Mouse (Mus musculus) limb, embryonic 14.5 days (tissue): Measurements from ENCODE around the gene Eva1b. TPM values are rescaled to one million over a fixed set of nuclear protein-coding genes. Genes with fewer than 3 reads are reported as not detected.
"Not testable (repeated sequence)": the region's sequence is repeated elsewhere in the genome, so short reads cannot be mapped to it uniquely, and the experiment has no call there.

Source experiments
- ATAC-seq: fragments of 200-750 bp; cut with Nextera tagmentation; 2 replicates; pipeline ENCODE4 v1.8.0; 2017; ENCODE audit warnings: low read depth, moderate number of reproducible peaks, moderate TSS enrichment; ENCODE audit not compliant: low FRiP score
- DNase-seq: peaks from one replicate; pipeline ENCODE4 v3.0.0-alpha.2; 2015; ENCODE audit warnings: low spot score
- H3K27ac ChIP-seq: fragments of 300-500 bp; sonication (generic); replicated peaks from 2 replicates; pipeline ENCODE4 v1.5.1; 2014; ENCODE audit warnings: low read depth, mild to moderate bottlenecking, low read length, moderate library complexity, mixed read lengths
- H3K27me3 ChIP-seq: fragments of 300-500 bp; sonication (generic); 2 replicates; pipeline ENCODE4 v1.6.1; 2014; ENCODE audit warnings: low read length, mixed read lengths; ENCODE audit not compliant: control insufficient read depth, insufficient read depth
- H3K36me3 ChIP-seq: fragments of 300-500 bp; sonication (generic); 2 replicates; pipeline ENCODE4 v1.6.1; 2014; ENCODE audit warnings: mild to moderate bottlenecking, low read length, moderate library complexity, mixed read lengths; ENCODE audit not compliant: control insufficient read depth, insufficient read depth
- H3K4me1 ChIP-seq: fragments of 300-500 bp; sonication (generic); 2 replicates; pipeline ENCODE4 v1.6.1; 2014; ENCODE audit warnings: antibody characterized with exemption, low read length, mixed read lengths; ENCODE audit not compliant: control insufficient read depth, insufficient read depth
- H3K4me2 ChIP-seq: fragments of 300-500 bp; sonication (generic); replicated peaks from 2 replicates; pipeline ENCODE4 v1.6.1; 2014; ENCODE audit warnings: low read depth, mild to moderate bottlenecking, low read length, moderate library complexity; ENCODE audit not compliant: severe bottlenecking
- H3K4me3 ChIP-seq: fragments of 300-500 bp; sonication (generic); replicated peaks from 2 replicates; pipeline ENCODE4 v1.5.1; 2014; ENCODE audit warnings: low read length
- H3K9ac ChIP-seq: fragments of 300-500 bp; sonication (generic); 2 replicates; pipeline ENCODE4 v1.6.1; 2014; ENCODE audit warnings: mild to moderate bottlenecking, low read depth, low read length, moderate library complexity; ENCODE audit not compliant: severe bottlenecking
- H3K9me3 ChIP-seq: fragments of 300-500 bp; sonication (generic); 2 replicates; pipeline ENCODE4 v1.6.1; 2016; ENCODE audit warnings: low read length; ENCODE audit not compliant: control insufficient read depth
- POLR2A ChIP-seq: fragments of 200-500 bp; IDR thresholded peaks from 2 replicates; pipeline ENCODE4 v1.8.0; 2012; ENCODE audit warnings: inconsistent platforms, mild to moderate bottlenecking, moderate library complexity, borderline replicate concordance; ENCODE audit not compliant: insufficient read depth, insufficient read length; ENCODE audit errors: extremely low read depth
- WGBS: fragments of 180-500 bp; shearing (Covaris S2); extraction: QIAGEN DNeasy Blood & Tissue Kit; methylation state at CpG from one replicate; pipeline ENCODE4 v1.1.7; 2014; 5-methylcytosine and 5-hydroxymethylcytosine counted together
- polyA plus RNA-seq, 2 experiments: library from polyadenylated mRNA; depleted of rRNA in 1 of 2; stranded (reverse) in 1 of 2; unstranded in 1 of 2; fragments of >200 nt; fragmentation: Nextera tagmentation in 1 of 2; extraction: Ambion mirVana in 1 of 2; gene quantifications; 2 replicates each; pipeline versions ENCODE4 v1.2.1 to v1.2.3; 2012 to 2014

Gene Eva1b
- polyA plus RNA-seq, 2 experiments = 101 to 120 TPM

- DNase-seq = no peak
- H3K4me2 ChIP-seq = peak within 1 kb of the TSS; percentile 99
- peaks cover 28% of the 10 kb centered on the region for H3K36me3 ChIP-seq
- peaks cover 7% of the 10 kb centered on the region; the same call in 1 of the 2 replicates for H3K4me1 ChIP-seq
- no peaks in the 10 kb centered on the region for H3K9me3 ChIP-seq
- WGBS = 6% methylated on average over 22 of the region's 22 CpGs
- no peak; the same call in 1 of the 2 replicates for ATAC-seq
- peak within 1 kb of the TSS; percentile 63 for H3K4me3 ChIP-seq
- peak within 1 kb of the TSS; percentile 86 for H3K9ac ChIP-seq
- H3K27me3 ChIP-seq = no peaks in the 10 kb centered on the region
- H3K27ac ChIP-seq = peak within 1 kb of the TSS; percentile 82
- no peak for TF ChIP-seq POLR2A
Observed at GRCm38 (mm10) chr4:126163067-126163659, 15.6 kb downstream of the Eva1b start, which contains the start of gene Sh3d21. Gene Sh3d21 (minus strand): TSS chr4:126163491.

- DNase-seq (no peak), ATAC-seq (no peak)
- peak overlapping the region; percentile 99 for H3K4me2 ChIP-seq
- no peaks in the 10 kb centered on the region for H3K9me3 ChIP-seq
- H3K4me3 ChIP-seq = 0 out of 2 replicates have a peak overlapping the region, but pooled peaks have one; percentile 63
- peaks cover 7% of the 10 kb centered on the region; the same call in 1 of the 2 replicates for H3K4me1 ChIP-seq
- H3K27me3 ChIP-seq = no peaks in the 10 kb centered on the region
- H3K27ac ChIP-seq = no peak overlapping the region
- TF ChIP-seq POLR2A = no peak
- 63% methylated on average over 4 of the region's 4 CpGs for WGBS
- peaks cover 33% of the 10 kb centered on the region for H3K36me3 ChIP-seq
- H3K9ac ChIP-seq = no peak overlapping the region
Observed at GRCm38 (mm10) chr4:126163685-126164084, 16.1 kb downstream of the Eva1b start.

GRCm38 (mm10) chr4:126165092-126165491 lies 17.5 kb downstream of the Eva1b start:
- H3K27me3 ChIP-seq, ATAC-seq, H3K4me2 ChIP-seq, H3K27ac ChIP-seq, DNase-seq, H3K9me3 ChIP-seq, H3K4me3 ChIP-seq, H3K9ac ChIP-seq, H3K4me1 ChIP-seq: not testable (repeated sequence)
- H3K36me3 ChIP-seq = peaks cover 46% of the 10 kb centered on the region
- 73% methylated on average over 8 of the region's 10 CpGs for WGBS

GRCm38 (mm10) chr4:126166084-126166483 lies 18.5 kb downstream of the Eva1b start:
- Histone ChIP-seq H3K27me3 (no peaks in the 10 kb centered on the region), H3K4me2 (no peak overlapping the region), H3K27ac (no peak overlapping the region), H3K4me1 (peaks cover 7% of the 10 kb centered on the region; the same call in 1 of the 2 replicates), H3K9ac (no peak overlapping the region), H3K4me3 (no peak overlapping the region), H3K36me3 (peaks cover 56% of the 10 kb centered on the region), H3K9me3 (no peaks in the 10 kb centered on the region)
- DNase-seq (no peak), ATAC-seq (no peak)
- WGBS = 81% methylated on average over 3 of the region's 3 CpGs
- no peak for TF ChIP-seq POLR2A

GRCm38 (mm10) chr4:126168851-126169250 lies 21.3 kb downstream of the Eva1b start:
- Histone ChIP-seq H3K4me3 (no peak overlapping the region), H3K4me2 (no peak overlapping the region), H3K36me3 (peaks cover 81% of the 10 kb centered on the region), H3K9me3 (no peaks in the 10 kb centered on the region), H3K27me3 (no peaks in the 10 kb centered on the region), H3K9ac (no peak overlapping the region), H3K27ac (no peak overlapping the region), H3K4me1 (no peaks in the 10 kb centered on the region)
- 91% methylated on average over 6 of the region's 6 CpGs for WGBS
- ATAC-seq (no peak), DNase-seq (no peak)
- TF ChIP-seq POLR2A = no peak

- not testable (repeated sequence) for H3K4me2 ChIP-seq, ATAC-seq, H3K4me1 ChIP-seq, H3K9me3 ChIP-seq, H3K4me3 ChIP-seq, H3K27me3 ChIP-seq, H3K27ac ChIP-seq, H3K9ac ChIP-seq, DNase-seq
- H3K36me3 ChIP-seq = peaks cover 96% of the 10 kb centered on the region
- 98% methylated on average over 5 of the region's 5 CpGs for WGBS
Observed at GRCm38 (mm10) chr4:126170737-126171136, 23.2 kb downstream of the Eva1b start.
